Mouse (Mus musculus) heart, embryonic 14.5 days (tissue): ENCODE data around the gene Enpp7. TPM values are rescaled to one million over a fixed set of nuclear protein-coding genes. Genes with fewer than 3 reads are reported as not detected.

Experiments
- ATAC-seq: fragments of 200-750 bp; cut with Nextera tagmentation; 2 replicates; pipeline ENCODE4 v1.8.0; 2017; ENCODE audit warnings: low read depth, moderate TSS enrichment; ENCODE audit not compliant: insufficient number of reproducible peaks, insufficient read depth, low FRiP score
- H3K27ac ChIP-seq, 2 experiments: fragments of 200-500 bp in 1 of 2; fragments of 300-500 bp in 1 of 2; sonication (generic) in 1 of 2; replicated peaks in 1 of 2; 2 replicates each; pipeline ENCODE4 v1.5.1; 2012 to 2014; ENCODE audit warnings: low read depth in 2 of 2, low read length in 2 of 2, control low read depth in 1 of 2, mild to moderate bottlenecking in 1 of 2, mixed read lengths in 1 of 2; ENCODE audit not compliant: control insufficient read depth in 1 of 2, insufficient read depth in 1 of 2
- H3K27me3 ChIP-seq: fragments of 300-500 bp; sonication (generic); 2 replicates; pipeline ENCODE4 v1.6.1; 2014; ENCODE audit warnings: mild to moderate bottlenecking, low read length, control low read depth; ENCODE audit not compliant: control insufficient read depth, insufficient read depth
- H3K36me3 ChIP-seq: fragments of 300-500 bp; sonication (generic); 2 replicates; pipeline ENCODE4 v1.6.1; 2014; ENCODE audit warnings: mild to moderate bottlenecking, control low read depth, low read length, mixed read lengths; ENCODE audit not compliant: control insufficient read depth, insufficient read depth
- H3K4me1 ChIP-seq, 2 experiments: fragments of 200-500 bp in 1 of 2; fragments of 300-500 bp in 1 of 2; sonication (generic) in 1 of 2; 2 replicates each; pipeline ENCODE4 v1.6.1; 2012 to 2014; ENCODE audit warnings: low read length in 2 of 2, control low read depth in 1 of 2, mixed read lengths in 1 of 2; ENCODE audit not compliant: control insufficient read depth in 2 of 2, insufficient read depth in 2 of 2
- H3K4me2 ChIP-seq: fragments of 300-500 bp; sonication (generic); 2 replicates; pipeline ENCODE4 v1.6.1; 2014; ENCODE audit warnings: mild to moderate bottlenecking, low read length
- H3K4me3 ChIP-seq, 2 experiments: fragments of 200-500 bp in 1 of 2; fragments of 300-500 bp in 1 of 2; sonication (generic) in 1 of 2; 2 replicates each; pipeline ENCODE4 v1.5.1; 2012 to 2014; ENCODE audit warnings: low read length in 2 of 2, mild to moderate bottlenecking in 2 of 2, control low read depth in 1 of 2, low read depth in 1 of 2, moderate library complexity in 1 of 2; ENCODE audit not compliant: control insufficient read depth in 1 of 2, insufficient read depth in 1 of 2
- H3K9ac ChIP-seq: fragments of 300-500 bp; sonication (generic); 2 replicates; pipeline ENCODE4 v1.6.1; 2014; ENCODE audit warnings: mild to moderate bottlenecking, low read length
- H3K9me3 ChIP-seq: fragments of 300-500 bp; sonication (generic); 2 replicates; pipeline ENCODE4 v1.6.1; 2016; ENCODE audit warnings: low read length, control low read depth; ENCODE audit not compliant: control insufficient read depth
- WGBS: fragments of 180-500 bp; shearing (Covaris S2); extraction: QIAGEN DNeasy Blood & Tissue Kit; methylation state at CpG from one replicate; pipeline ENCODE4 v1.1.7; 2014; 5-methylcytosine and 5-hydroxymethylcytosine counted together
- polyA plus RNA-seq: library from polyadenylated mRNA; unstranded; fragments of >200 nt; fragmentation: Nextera tagmentation; extraction: Ambion mirVana; gene quantifications from 2 replicates; pipeline ENCODE4 v1.2.1, GENCODE M21; 2014

The Enpp7 gene
- polyA plus RNA-seq, 1 experiment from 2014 or later = not detected

DNA sequence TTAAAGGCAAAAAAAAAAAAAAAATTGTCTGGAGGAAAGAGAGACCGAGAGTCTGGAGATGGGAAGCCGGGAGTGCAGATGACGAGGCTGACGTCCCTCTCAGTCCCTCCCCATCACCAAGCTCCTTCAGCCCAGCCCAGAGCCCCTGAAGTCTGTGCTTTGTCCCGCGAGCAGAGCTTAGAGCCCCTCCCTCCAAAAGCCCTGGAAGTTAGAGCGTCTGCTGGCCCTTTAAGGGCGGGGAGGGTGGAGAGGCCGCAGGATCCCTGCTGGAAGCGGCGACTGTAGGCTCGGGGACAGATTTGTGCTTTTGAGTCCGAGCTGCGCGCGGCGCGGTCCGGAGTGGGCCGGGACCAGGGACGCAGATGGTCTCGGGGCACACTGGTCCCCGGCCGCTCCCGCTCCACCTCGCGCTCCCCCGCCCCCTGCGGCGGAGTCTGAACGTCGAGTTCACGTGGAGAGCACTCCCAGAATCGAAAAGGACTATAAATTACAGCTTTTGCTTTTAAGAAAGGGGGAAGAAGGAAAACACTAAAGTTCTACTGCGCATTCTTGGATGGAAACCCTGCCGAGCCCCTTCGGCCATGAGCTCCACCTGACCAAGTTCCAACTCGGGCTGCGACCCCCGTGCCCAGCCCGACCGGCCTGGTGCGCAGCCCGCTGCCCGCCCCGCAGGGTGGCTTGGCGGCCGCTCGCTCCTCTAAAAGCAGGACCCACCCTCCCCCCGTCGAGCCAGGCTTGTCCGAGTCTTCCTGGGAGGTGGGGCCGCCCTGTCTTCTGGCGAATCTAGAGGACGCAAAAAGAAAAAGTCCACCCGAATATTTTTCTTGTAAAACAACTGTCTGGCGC lies 49.2 kb downstream of the Enpp7 start:
- H3K36me3 ChIP-seq = peaks cover 13% of the 10 kb centered on the region
- peaks cover 68% of the 10 kb centered on the region for H3K27me3 ChIP-seq
- H3K9ac ChIP-seq = peak overlapping the region; percentile 70
- peak overlapping the region; percentile 97 for H3K4me2 ChIP-seq
- peak overlapping the region; percentile 56 to 65 for H3K4me3 ChIP-seq
- ATAC-seq = no peak
- H3K9me3 ChIP-seq = no peaks in the 10 kb centered on the region
- H3K27ac ChIP-seq = no peak overlapping the region
- peaks cover 16 to 32% of the 10 kb centered on the region in 2 experiments for H3K4me1 ChIP-seq
- WGBS = 3% methylated on average over 57 of the region's 57 CpGs

GRCm38 (mm10) chr11:119037780-119038401 lies 49.9 kb downstream of the Enpp7 start:
- peak overlapping the region; percentile 97 for H3K4me2 ChIP-seq
- H3K27ac ChIP-seq = no peak overlapping the region
- peak overlapping the region; percentile 70 for H3K9ac ChIP-seq
- ATAC-seq = no peak
- peaks cover 74% of the 10 kb centered on the region for H3K27me3 ChIP-seq
- H3K4me1 ChIP-seq = peaks cover 19 to 35% of the 10 kb centered on the region in 2 experiments
- H3K36me3 ChIP-seq = peaks cover 13% of the 10 kb centered on the region
- WGBS = 23% methylated on average over 18 of the region's 18 CpGs
- H3K9me3 ChIP-seq = no peaks in the 10 kb centered on the region
- peak overlapping the region; percentile 56 to 65 for H3K4me3 ChIP-seq

- H3K9ac ChIP-seq = no peak overlapping the region
- peaks cover 13% of the 10 kb centered on the region for H3K36me3 ChIP-seq
- peaks cover 75% of the 10 kb centered on the region for H3K27me3 ChIP-seq
- no peak overlapping the region for H3K4me2 ChIP-seq
- H3K4me1 ChIP-seq = peaks cover 19 to 37% of the 10 kb centered on the region in 2 experiments
- H3K27ac ChIP-seq = no peak overlapping the region
- H3K9me3 ChIP-seq = no peaks in the 10 kb centered on the region
- WGBS = 66% methylated on average over 22 of the region's 22 CpGs
- H3K4me3 ChIP-seq = no peak overlapping the region
- no peak for ATAC-seq
These were observed 50.9 kb downstream of the Enpp7 start for GRCm38 (mm10) chr11:119038744-119039484.

- peak overlapping the region; percentile 94 for H3K4me2 ChIP-seq
- H3K4me1 ChIP-seq = peaks cover 24 to 45% of the 10 kb centered on the region in 2 experiments
- ATAC-seq = no peak
- peaks cover 75% of the 10 kb centered on the region for H3K27me3 ChIP-seq
- peaks cover 13% of the 10 kb centered on the region for H3K36me3 ChIP-seq
- H3K4me3 ChIP-seq = peak overlapping the region; percentile 64 to 78
- WGBS = 16% methylated on average over 21 of the region's 21 CpGs
- peak overlapping the region in 1 of 2 experiments; percentile 85; a peak in 2 of 4 replicates for H3K27ac ChIP-seq
- H3K9ac ChIP-seq = peak overlapping the region; percentile 87
- no peaks in the 10 kb centered on the region for H3K9me3 ChIP-seq
These were observed 51.9 kb downstream of the Enpp7 start for GRCm38 (mm10) chr11:119039732-119040512.

DNA sequence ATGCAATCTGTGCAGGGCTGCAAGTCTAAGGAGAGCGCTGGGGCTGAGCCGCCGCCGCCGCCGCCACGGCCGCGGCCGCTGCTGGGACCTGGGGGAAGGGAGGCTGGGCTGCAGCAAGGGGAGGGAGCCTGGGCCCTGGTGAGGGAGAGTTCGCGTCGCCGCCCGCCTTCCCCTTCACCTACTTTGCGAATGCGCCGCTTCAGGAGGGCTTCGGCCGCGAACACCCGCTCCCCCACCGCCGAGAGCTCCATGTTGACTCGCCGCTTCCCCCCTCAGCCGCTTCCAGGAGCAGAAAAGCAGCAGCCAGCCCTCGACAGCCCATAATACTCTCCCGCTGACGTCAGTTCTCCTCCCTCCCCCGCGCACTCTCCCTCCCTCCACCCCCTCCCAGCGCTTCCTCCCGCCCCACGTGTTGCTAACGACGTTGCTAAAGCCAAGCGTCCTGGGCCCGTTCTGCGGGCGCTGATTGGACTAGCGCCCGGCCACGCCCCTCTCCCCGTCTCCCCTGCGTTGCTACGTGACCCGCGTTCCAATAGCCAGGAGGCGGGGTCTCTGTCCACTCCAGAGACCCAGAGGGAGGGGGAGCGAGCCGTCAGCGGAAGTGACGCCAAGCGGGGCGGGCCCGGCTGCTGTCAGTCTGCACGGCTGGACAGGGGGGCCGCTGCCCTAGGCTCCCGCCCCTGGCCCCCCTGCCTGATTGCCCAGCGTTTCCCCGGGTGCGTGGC lies 52.8 kb downstream of the Enpp7 start, which contains the start of gene Cbx8:
Gene Cbx8 (minus strand): TSS at position 370 of the 725 bp plus-strand sequence.
- H3K9me3 ChIP-seq = no peaks in the 10 kb centered on the region
- H3K4me2 ChIP-seq = peak within 1 kb of the TSS; percentile 100
- WGBS = 0% methylated on average over 62 of the region's 63 CpGs
- peak within 1 kb of the TSS; percentile 66 to 85 for H3K27ac ChIP-seq
- peak within 1 kb of the TSS; percentile 68 to 78 for H3K4me3 ChIP-seq
- H3K27me3 ChIP-seq = peaks cover 75% of the 10 kb centered on the region
- ATAC-seq = peak; percentile 93
- peak within 1 kb of the TSS; percentile 87 for H3K9ac ChIP-seq
- H3K36me3 ChIP-seq = peaks cover 13% of the 10 kb centered on the region
- peaks cover 24 to 44% of the 10 kb centered on the region in 2 experiments for H3K4me1 ChIP-seq

- Histone ChIP-seq H3K4me2 (peak overlapping the region; percentile 100), H3K9ac (peak overlapping the region; percentile 76), H3K27ac (no peak overlapping the region), H3K27me3 (peaks cover 75% of the 10 kb centered on the region), H3K4me3 (peak overlapping the region; percentile 68 to 74), H3K36me3 (peaks cover 13% of the 10 kb centered on the region), H3K9me3 (no peaks in the 10 kb centered on the region), H3K4me1 (peaks cover 24 to 44% of the 10 kb centered on the region in 2 experiments)
- whole genome bisulfite sequencing = under 1% methylated on average over 31 of the region's 31 CpGs
- ATAC-seq = no peak; the same call in 1 of the 2 replicates
These were observed 53.3 kb downstream of the Enpp7 start for GRCm38 (mm10) chr11:119041325-119041716.
